Mouse (Mus musculus) kidney, adult 2 months (tissue): ENCODE data around the gene Ssr2.

Source experiments
- CTCF ChIP-seq: fragments of 200-500 bp; conservative IDR thresholded peaks from 2 replicates; pipeline ENCODE4 v1.5.1; 2011; ENCODE audit warnings: low read depth, mild to moderate bottlenecking, control low read depth, low read length, moderate library complexity, mixed read lengths; ENCODE audit not compliant: insufficient read depth, insufficient read length
- POLR2A ChIP-seq: fragments of 200-500 bp; IDR thresholded peaks from one replicate; pipeline ENCODE4 v1.6.1; 2011; ENCODE audit warnings: low read depth, low read length, control low read depth

DNA sequence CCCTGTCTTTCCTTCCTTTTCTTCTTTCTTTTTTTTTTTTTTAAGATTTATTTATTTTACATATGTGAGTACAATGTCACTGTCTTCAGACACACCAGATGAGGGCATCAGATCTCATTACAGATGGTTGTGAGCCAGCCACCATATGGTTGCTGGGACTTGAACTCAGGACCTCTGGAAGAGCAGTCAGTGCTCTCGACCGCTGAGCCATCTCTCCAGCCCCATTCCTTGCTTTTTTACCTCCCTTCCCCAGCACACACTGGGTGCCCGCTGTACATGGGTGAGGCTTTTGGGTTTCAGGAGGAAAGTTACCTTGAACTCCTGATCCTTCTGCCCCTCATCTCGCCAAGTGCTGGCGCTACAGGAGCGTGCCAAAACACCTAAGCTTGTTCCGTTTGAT is 49.9 kb downstream of the Ssr2 start:
- no peak for TF ChIP-seq CTCF
- TF ChIP-seq POLR2A: no peak
